Mouse (Mus musculus) retina, postnatal 1 day (tissue): ENCODE data around the gene Trmt13.
"Not testable (repeated sequence)": the region's sequence is repeated elsewhere in the genome, so short reads cannot be mapped to it uniquely, and the experiment has no call there.

ENCODE experiments used
- DNase-seq: peaks from one replicate; pipeline ENCODE4 v3.0.0-alpha.2; 2012

Trmt13 gene

GRCm38 (mm10) chr3:116632971-116633370 lies 18.6 kb upstream of the Trmt13 start:
- no peak for DNase-seq

GRCm38 (mm10) chr3:116631459-116631858 lies 17.1 kb upstream of the Trmt13 start:
- DNase-seq = no peak

DNA sequence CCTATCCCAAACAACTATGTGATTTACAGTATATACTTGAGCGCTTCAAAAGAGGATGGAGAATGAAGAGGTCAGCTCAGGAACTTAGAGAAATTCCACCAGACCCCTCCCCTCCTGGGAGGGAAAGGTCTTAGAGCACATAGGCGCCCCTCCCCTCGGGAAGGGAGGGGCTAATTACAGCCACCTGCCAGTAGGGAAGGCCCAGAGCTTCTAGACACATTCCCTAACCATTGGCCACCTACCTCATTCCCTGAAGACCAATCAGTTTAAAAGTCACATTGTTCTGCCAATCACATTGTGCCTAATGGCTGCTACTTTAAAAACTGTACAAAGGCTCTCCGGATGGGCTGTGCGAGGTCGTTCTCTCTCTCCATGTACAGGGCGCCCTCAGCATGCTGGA lies 8.3 kb upstream of the Trmt13 start:
- no peak for DNase-seq

DNA sequence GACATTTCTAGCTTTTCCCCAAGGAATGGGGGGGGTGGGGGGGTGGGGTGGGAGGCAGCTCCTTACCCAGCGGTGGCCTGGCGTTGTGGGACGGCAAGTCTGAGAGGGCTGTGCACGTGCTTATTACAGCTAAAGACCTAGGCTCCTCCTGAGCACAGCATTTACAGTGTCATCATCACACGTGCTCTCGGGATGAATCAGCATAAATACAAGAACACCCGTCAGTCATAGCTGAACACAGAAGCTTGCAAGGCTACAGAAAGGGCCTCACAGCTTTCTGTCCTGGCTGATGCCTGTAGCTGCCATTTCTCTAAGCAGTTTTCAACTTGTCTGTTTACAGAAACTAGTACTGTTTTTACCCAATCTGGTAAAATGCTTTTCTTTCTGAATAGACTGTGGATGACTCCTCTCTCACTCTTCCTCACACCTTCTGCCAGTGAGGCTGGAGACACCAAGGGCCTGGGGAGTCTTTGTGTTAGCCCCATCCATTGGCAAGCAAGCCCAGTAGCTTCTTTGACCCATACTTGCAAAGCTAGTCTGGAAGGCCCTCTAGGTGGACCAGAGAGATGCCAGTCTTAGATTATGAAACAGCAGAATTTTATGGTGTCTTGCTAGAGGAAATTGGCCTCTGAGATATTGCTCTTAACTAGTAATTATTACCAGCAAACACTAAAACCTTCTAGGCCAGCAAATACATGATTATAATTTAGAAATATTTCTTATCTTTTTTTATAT lies 6.4 kb upstream of the Trmt13 start:
- DNase-seq = no peak

- no peak for DNase-seq
Measured at GRCm38 (mm10) chr3:116618855-116619254, 4.5 kb upstream of the Trmt13 start.

- no peak for DNase-seq
Measured at GRCm38 (mm10) chr3:116615318-116616068, 1.1 kb upstream of the Trmt13 start.

- DNase-seq = no peak
Measured at GRCm38 (mm10) chr3:116604570-116604969, 9.8 kb downstream of the Trmt13 start.

GRCm38 (mm10) chr3:116601781-116602180 lies 12.6 kb downstream of the Trmt13 start:
- DNase-seq = no peak

DNA sequence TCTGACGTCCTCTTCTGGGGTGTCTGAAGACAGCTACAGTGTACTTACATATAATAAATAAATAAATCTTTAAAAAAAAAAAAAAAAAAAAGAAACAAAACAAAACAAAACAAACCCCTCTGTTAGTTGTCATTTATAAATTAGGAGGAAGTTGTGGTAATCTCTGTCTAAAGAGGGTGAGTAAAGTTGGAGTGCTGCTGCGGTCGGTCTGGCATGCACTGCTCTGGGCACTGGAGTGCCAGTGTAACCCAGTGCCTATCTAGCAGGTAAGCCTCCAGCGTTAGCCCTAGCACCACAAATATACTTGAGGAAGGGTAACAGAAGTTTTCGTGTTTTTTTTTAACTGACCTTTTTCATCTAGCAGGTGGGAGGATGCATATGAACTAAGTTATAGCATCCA lies 13.4 kb downstream of the Trmt13 start:
- DNase-seq = no peak

DNA sequence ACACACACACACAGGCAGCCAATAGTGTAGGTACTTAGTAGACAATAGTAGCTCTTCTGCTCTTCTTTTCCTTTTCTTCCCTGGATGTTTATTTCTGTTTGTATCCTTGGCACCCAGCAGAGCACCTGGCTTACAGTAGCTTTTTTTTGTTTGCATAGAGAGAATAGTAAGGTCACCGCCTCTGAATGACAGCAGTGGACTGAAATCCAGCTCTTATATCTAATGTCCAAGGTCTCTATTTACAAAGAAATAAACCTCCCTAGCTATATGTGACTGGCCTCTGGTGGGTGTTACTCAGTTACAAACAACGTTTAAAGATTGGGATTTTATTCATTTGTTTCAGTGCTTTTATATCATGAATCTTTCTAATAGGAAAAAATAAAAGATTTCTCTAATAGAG lies 14.7 kb downstream of the Trmt13 start:
- no peak for DNase-seq

DNA sequence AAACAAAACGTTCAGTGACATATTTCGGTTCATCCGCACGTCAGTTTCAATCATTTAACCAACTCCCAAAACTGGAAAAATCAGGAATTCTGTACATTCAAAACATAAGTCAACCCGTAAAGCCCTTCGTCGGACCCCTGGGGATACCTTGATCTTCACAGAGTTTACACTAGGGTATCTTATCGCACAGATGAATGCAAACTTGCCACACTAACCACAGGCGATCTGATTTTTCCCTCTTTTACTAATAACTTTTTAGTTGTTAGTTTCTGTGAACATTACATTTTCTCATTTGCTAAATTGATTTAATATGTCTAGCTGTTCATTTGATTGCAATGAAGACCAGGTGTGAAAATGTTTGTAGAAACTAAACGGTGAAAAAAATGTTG lies 18.8 kb downstream of the Trmt13 start:
- no peak for DNase-seq

DNA sequence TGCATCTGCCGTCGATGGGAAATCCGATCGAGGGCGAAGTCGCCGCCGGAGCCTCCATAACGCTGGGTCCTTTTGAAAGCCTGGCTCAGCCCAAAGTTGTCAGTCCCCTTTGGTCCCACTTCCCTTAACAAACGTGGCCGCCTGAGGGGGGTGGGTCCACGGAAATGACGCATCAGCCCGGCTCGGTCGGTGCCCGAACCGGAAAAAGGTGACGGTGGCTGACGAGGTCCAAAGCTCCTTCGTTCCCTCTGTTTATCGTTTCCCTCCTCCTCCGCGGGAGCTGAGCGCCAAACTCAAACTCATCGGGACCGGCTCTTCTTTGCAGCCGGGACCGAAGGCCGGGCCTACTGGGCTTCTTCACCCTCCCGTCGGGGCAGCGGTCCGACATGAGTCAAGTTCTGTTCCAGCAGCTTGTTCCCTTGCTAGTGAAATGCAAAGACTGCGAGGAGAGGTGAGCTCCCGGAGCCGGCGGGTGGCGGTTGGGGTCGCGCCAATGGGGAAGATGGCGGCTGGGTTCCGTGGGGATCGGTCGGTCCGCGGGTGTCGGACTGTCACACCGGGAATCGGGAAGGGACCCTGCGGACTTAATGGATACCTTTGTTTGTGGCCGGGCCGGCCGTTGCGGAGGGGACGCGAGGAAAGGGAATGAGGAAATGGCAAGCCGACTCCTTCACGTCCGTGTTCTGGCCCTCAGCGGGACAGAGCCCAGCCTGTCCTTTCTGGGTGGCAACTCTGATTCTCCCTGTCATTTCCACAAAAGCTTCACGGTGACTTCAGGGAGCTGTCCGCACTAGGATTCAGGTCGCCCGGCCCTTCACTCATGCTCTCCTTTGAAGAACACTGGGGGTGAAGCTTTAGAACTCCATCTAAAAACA lies 19.4 kb downstream of the Trmt13 start, which contains the start of gene Sass6:
Sass6 (plus strand) TSS at position 255 of the 875 bp plus-strand sequence.
- DNase-seq = peak; percentile 99

GRCm38 (mm10) chr3:116594076-116594727 lies 20.2 kb downstream of the Trmt13 start:
- DNase-seq = no peak

DNA sequence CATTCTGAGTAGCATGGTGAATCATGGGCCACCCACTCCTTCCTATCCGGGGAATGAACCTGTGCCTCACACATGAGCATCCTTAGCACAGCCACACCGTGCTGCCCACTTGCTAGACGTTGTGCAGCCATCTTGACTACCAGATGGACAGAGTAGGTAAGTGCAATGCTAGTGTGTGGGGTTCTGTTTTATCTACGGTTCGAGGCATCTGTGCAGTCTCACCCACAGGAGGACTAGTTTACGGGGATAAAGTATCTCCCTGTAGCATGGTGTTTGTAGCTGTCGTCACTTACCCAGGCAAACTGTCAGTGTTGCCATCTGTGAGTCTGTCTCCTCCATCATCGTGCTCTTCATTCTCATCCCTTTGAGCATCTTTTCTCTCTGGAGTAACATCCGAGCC lies 32.2 kb downstream of the Trmt13 start:
- DNase-seq = no peak

DNA sequence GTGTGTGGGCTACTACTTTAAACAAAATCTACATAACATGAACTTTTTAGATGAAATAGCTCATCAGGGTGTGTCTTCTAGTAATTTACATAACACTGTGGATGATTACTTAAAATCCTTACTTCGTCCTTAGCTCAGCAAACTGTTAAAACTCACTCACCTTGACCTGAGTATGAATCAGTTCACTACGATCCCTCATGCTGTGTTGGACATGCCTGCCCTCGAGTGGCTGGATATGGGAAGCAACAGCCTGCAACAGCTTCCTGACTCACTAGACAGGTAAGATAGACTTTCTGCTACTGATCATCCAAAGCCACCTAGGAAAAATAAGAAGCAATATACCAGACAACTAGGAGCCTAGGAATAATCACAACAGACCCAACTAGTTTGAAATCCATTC lies 37.1 kb downstream of the Trmt13 start:
- no peak for DNase-seq

DNA sequence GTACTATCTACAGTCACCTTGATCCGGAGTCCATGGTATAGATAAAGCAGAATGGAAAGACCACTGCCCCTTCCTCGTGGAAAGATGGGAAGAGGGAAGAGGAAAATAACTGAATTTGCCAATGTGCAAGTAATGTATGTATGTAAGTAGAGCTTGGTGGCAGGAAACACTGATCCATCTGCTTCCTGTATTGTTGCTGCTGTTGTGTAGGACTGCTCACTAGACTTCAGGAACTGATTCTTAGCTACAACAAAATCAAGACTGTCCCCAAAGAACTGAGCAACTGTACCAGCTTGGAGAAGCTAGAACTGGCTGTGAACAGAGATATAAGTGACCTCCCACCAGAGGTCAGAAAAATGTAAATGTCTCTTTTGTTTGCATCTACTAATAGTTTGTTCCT lies 43.8 kb downstream of the Trmt13 start:
- no peak for DNase-seq

GRCm38 (mm10) chr3:116563095-116563492 lies 51.3 kb downstream of the Trmt13 start:
- no peak for DNase-seq

DNA sequence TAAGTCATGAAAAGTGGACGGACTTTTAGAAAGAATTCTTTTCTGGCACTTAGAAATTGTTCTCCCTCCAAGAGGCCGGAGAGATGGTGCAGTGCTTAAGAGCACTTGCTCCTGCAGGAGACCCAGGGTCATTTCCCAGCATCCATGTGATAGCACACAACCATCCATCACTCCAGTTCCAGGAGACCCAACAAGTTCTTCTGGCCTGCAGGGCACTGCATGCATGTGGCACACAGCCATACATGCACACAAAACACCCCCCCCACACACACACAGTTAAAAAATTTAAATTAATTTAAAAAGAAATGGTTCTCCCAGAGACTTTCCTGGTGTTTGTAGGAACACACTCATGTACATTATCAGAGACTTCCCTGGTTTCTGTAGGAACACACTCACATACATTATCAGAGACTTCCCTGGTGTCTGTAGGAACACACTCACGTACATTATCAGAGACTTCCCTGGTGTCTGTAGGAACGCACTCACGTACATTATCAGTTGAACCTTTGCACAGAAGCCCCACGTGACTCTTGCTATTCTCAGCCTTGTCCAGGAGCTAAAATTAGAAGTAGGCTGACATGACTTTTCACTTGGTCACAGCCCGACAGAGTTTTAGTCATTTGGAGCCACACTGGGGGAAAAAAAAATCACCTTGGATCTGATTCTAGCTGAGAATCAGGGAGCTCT lies 51.8 kb downstream of the Trmt13 start, which contains the start of gene Lrrc39:
Lrrc39 (plus strand) TSS at position 566 of the 687 bp plus-strand sequence.
- no peak for DNase-seq

DNA sequence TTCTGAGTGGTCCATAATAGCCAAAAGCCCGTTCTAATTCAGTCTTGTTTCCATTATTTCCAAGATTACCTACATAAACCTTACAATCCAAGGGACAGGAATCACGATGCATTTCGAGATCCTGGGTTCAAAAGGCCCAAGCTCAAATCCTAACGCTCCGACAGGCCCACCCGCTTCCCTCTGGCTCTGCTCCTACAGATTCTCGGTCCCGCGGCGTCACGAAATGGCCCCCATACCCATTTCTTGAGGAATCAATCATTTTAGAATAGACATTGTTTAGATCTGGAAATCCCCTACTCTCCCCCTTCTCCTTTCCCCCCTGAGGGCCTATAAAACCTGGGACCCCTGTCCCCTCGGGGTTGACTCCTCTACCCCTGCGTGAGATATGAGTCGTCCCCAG lies 53.1 kb downstream of the Trmt13 start:
- DNase-seq = not testable (repeated sequence)

DNA sequence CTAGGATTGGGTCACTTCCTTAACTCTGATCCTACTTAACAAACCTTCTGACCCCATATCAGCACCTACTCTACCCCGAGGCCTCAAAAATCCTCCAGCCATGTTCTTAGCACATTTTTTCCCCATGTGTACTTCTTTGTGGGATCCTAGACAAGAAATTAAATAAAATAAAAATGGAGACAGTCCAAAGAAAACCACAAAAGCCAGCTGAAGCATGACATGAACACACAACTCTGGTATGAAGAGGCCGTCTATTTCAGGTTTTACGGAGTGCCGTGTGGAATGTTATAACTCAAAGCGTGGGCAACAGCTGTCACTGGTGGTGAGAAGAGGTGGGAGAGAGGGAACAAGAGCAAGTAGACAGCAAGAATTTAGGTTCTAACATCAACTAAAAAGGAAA lies 63.0 kb downstream of the Trmt13 start:
- no peak for DNase-seq

DNA sequence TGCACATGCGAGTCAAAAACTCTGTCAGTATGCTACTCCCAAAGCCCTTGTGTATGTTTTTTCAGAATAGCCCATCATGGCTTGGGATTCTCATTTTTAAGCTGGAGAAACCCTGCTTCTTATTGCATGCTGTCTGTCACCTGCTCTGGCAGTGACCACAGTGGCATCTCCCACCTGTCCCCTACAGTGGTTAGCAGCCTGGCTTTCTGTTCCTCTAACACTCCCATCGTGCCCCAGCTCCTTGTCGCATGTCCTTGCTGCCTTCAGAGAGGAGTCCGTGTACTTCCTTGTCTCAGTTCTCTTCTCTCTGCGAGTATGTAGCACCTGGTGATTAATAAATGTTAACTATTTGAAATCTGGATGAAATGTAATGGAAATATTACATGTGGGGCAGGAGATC lies 67.0 kb downstream of the Trmt13 start:
- no peak for DNase-seq

DNA sequence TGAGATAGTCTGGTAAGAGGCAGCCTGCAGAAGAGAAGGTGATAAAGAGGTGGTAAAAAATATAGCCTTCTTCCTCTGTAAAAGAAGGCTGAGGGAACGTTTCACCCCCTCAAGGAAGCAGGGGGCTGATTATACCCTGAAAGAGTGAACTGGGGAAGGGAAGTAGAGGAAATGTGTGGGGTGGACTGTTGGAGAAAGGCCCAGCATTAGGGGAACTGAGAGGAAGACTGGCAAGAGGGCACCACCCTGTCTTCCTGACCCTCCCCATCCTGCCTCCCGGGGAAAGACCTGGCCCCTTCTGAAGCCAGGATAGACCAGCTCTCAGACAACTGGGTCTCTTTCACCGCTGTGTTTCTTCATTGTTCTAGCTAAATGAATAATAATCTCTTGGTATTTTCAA lies 71.9 kb downstream of the Trmt13 start:
- DNase-seq = no peak
